Comparison of ENCODE assay signal across 8 mouse cellular contexts in genomic region chr14:68934611-68935302, GRCm38 (mm10).
DNase-seq lines count a peak whose midpoint lies in the region; ATAC-seq lines count a peak whose summit lies in the region.

No protein-coding gene starts in this region.

- no peaks in the 10 kb centered on the region for H3K27me3 ChIP-seq in midbrain, embryonic 16.5 days (ENCODE audit: control insufficient read depth, insufficient read depth, low read depth, low read length)

- 21% methylated on average over 12 of the region's 12 CpGs for WGBS in midbrain, embryonic 16.5 days

- peaks cover 15% of the 10 kb centered on the region for H3K4me1 ChIP-seq in midbrain, embryonic 16.5 days (ENCODE audit: control insufficient read depth, insufficient read depth, low read length)

- no peak overlapping the region for H3K4me3 ChIP-seq in midbrain, embryonic 16.5 days (ENCODE audit: low read depth, low read length)

- H3K4me2 ChIP-seq in midbrain, embryonic 16.5 days (ENCODE audit: low read length) = peak overlapping the region; percentile 24

- no peak overlapping the region for H3K9ac ChIP-seq in midbrain, embryonic 16.5 days (ENCODE audit: low read depth, low read length)

- peak overlapping the region; percentile 57 for H3K27ac ChIP-seq in midbrain, embryonic 16.5 days (ENCODE audit: low read length)

- no peaks in the 10 kb centered on the region for H3K9me3 ChIP-seq in midbrain, embryonic 16.5 days (replicated peaks; ENCODE audit: control insufficient read depth, low read length, poor library complexity, severe bottlenecking)

- no peaks in the 10 kb centered on the region for H3K36me3 ChIP-seq in midbrain, embryonic 16.5 days (ENCODE audit: control insufficient read depth, insufficient read depth, low read length)

- ATAC-seq in midbrain, embryonic 16.5 days = peak; percentile 76
- ATAC-seq in cerebellum, adult (ENCODE audit: insufficient number of reproducible peaks, low FRiP score, low TSS enrichment) = no peak

- peak; percentile 20 for DNase-seq in lung, postnatal 10 days
- no peak for DNase-seq in lung, postnatal 25 days (ENCODE audit: low spot score)
- peak; percentile 62 to 71 for DNase-seq in frontal cortex, postnatal 36 days (ENCODE audit: low spot score in 2 of 2)
- DNase-seq in layer of hippocampus, adult 8-10 months (ENCODE audit: low spot score in 2 of 2) = peak; percentile 56 to 72
- DNase-seq in spleen, adult 18-20 months = no peak
- DNase-seq in spleen, postnatal 14 days (ENCODE audit: low spot score in 2 of 2) = no peak

Comparison
In these comparisons a context has a peak if more than half of its experiments do, and no peak if none do; other contexts are left out.
1. DNase-seq: peak in lung, postnatal 10 days (single experiment), frontal cortex, postnatal 36 days (2 of 2) and layer of hippocampus, adult 8-10 months (2 of 2); none in lung, postnatal 25 days (single experiment), spleen, adult 18-20 months (0 of 2) and spleen, postnatal 14 days (0 of 2).